Mouse (Mus musculus) megakaryocyte, embryonic 14.5 days (primary cell): ENCODE results near the gene Pnrc1.

Source experiments
- FLI1 ChIP-seq: IDR thresholded peaks from 2 replicates; pipeline ENCODE4 v1.6.1; 2012; ENCODE audit warnings: low read length, inconsistent platforms, mixed read lengths
- GATA1 ChIP-seq: IDR thresholded peaks from 3 replicates; pipeline ENCODE4 v1.6.1; 2012; ENCODE audit warnings: mixed read lengths, low read length, inconsistent platforms, borderline replicate concordance

- TF ChIP-seq GATA1, result no peak
- TF ChIP-seq FLI1, result no peak
Observed at GRCm38 (mm10) chr4:33315840-33316239, 25.9 kb upstream of the Pnrc1 start.
